Mouse (Mus musculus): ENCODE measurements around the gene Hp1bp3. TPM values are rescaled to one million over a fixed set of nuclear protein-coding genes. Genes with fewer than 3 reads are reported as not detected.

The Hp1bp3 gene
- 2.6 and 3.9 TPM in 2 replicates for polyA plus RNA-seq (2012)

DNA sequence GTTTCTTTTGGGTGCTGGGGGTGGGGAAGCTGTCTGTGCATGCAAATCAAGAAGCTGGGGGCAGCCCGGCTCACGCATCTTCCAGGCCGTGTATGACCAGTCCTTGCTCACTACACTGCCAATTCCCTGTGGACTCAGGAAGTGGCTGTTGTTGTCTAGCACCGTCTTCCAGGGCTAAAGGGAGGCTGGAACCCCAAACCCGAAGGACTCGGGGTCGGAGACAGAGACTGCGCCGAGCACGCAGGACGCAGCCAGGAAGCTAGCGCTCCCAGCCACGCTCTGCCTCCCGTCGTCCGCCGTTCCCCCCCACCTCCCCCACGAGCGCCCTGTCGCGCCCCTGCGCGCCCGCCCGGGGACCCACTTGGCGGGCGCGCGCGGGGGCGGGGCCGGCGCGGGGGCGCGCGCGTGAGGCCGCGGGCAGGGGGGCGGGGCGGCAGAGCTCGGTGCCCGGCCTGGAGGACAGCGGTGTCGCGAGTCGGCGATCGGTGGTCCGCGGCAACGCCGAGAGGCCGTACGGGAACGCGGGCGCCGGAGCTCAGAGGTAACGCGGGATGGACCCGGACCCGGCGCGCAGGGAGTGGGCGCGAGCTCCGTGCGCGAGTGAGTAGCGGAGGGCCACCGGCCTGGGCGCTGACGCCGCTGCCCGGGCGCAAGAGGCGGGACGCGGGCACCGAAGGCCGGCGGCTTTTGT lies at the start of gene Hp1bp3:
TSS of gene Hp1bp3 (plus strand) at position 97 of the 691 bp plus-strand sequence.
- H3K4me3 ChIP-seq (replicated peaks): peak within 1 kb of the TSS; percentile 79
- H3K36me3 ChIP-seq (ENCODE audit: control insufficient read depth): peaks cover 33% of the 10 kb centered on the region
- H3K4me1 ChIP-seq (ENCODE audit: control insufficient read depth): peaks cover 41% of the 10 kb centered on the region
- H3K27me3 ChIP-seq (ENCODE audit: control insufficient read depth): no peaks in the 10 kb centered on the region
- H3K9me3 ChIP-seq (ENCODE audit: control insufficient read depth, low read length): no peaks in the 10 kb centered on the region
- no peak for TF ChIP-seq TAL1 (IDR thresholded peaks at IDR 0.05; ENCODE audit: low read length)

DNA sequence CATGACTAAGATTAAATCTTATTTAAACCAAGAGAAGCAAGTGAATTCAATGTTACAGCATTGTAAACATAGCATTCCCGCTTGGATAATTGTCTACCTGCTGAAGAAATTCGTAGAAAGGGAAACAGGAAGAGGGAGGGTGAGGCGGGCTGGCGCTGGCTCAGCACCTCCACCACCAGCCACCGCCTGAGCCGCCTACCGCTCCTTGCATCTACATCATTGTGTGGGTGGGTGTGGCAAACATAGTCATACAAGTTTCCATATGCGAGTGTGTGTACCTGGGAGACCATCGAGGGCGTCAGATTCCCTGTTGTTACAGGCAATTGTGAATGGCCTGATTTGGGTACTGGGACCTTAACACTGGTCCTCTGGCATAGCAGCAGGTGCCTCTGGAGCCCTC lies 49.6 kb upstream of the Hp1bp3 start:
- no peak for TF ChIP-seq GATA1 (IDR thresholded peaks at IDR 0.05; ENCODE audit: low read length)
- TF ChIP-seq TAL1 (IDR thresholded peaks at IDR 0.05; ENCODE audit: low read length): no peak

DNA sequence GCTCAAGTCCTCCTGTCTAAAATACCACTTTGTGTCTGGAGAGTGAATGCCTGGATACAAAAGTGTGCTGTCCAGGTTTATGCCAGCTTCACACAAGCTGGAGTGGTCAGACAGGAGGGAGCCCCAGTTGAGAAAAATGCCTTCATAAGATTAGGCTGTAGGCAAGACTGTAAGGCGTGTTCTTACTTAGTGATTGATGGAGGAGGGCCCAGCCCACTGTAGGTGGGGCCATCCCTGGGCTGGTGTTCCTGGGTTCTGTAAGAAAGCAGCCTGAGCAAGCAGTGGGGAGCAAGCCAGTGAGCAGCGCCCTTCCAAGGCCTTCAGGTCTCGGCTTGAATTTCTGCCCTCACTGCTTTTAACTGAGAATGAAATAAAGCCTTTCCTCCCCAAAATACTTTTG lies 47.9 kb upstream of the Hp1bp3 start:
- peaks cover 20% of the 10 kb centered on the region for H3K4me1 ChIP-seq (ENCODE audit: control insufficient read depth)
- H3K36me3 ChIP-seq (ENCODE audit: control insufficient read depth): peaks cover 75% of the 10 kb centered on the region
- TF ChIP-seq TAL1 (IDR thresholded peaks at IDR 0.05; ENCODE audit: low read length) (no peak), GATA1 (IDR thresholded peaks at IDR 0.05; ENCODE audit: low read length) (no peak)
- no peak overlapping the region for H3K4me3 ChIP-seq (replicated peaks)
- H3K27me3 ChIP-seq (ENCODE audit: control insufficient read depth): no peaks in the 10 kb centered on the region
- no peaks in the 10 kb centered on the region for H3K9me3 ChIP-seq (ENCODE audit: control insufficient read depth, low read length)

More for the DNA sequence above, 49.6 kb upstream of the Hp1bp3 start:
- Histone ChIP-seq H3K27me3 (ENCODE audit: control insufficient read depth) (no peaks in the 10 kb centered on the region), H3K9me3 (ENCODE audit: control insufficient read depth, low read length) (no peaks in the 10 kb centered on the region), H3K4me1 (ENCODE audit: control insufficient read depth) (peaks cover 20% of the 10 kb centered on the region), H3K4me3 (replicated peaks) (no peak overlapping the region), H3K36me3 (ENCODE audit: control insufficient read depth) (peaks cover 65% of the 10 kb centered on the region)

DNA sequence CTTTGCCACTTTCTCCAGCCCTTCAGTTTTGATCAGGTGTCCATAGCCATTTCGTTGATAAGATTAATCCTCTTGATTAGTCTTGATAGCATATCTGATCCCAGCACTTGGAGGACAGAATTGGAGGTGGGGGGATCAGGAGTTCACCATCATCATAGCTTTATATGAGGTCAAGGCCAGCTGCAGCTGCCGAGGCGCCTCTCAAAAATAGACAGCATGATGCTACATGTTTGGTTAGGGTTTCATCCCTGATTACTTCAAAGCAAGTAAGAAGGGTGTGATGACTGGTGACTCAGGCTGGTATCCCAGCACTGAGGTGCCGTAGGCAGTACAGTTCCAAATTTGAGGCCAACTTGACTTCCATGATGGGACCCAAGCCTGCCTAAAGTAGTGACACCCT lies 46.7 kb upstream of the Hp1bp3 start:
- peaks cover 20% of the 10 kb centered on the region for H3K4me1 ChIP-seq (ENCODE audit: control insufficient read depth)
- H3K9me3 ChIP-seq (ENCODE audit: control insufficient read depth, low read length): no peaks in the 10 kb centered on the region
- H3K36me3 ChIP-seq (ENCODE audit: control insufficient read depth): peaks cover 75% of the 10 kb centered on the region
- TF ChIP-seq TAL1 (IDR thresholded peaks at IDR 0.05; ENCODE audit: low read length) (no peak), GATA1 (IDR thresholded peaks at IDR 0.05; ENCODE audit: low read length) (no peak)
- no peak overlapping the region for H3K4me3 ChIP-seq (replicated peaks)
- no peaks in the 10 kb centered on the region for H3K27me3 ChIP-seq (ENCODE audit: control insufficient read depth)

DNA sequence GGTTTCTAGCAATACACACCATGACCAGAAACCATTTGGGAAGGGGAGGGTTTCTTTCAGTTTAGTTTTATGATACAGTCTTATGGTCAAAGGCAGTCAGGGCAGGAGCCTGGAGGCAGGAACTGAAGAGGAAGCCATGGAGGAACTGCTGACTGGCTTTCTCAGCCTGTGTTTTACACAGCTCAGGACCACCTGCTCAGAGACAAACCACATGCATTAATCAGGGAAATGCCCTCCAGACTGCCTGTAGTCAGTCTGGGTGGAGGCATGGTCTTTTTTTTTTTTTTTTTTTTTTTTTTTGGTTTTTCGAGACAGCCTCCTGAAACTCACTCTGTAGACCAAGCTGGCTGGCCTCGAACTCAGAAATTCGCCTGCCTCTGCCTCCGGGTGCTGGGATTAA lies 43.4 kb upstream of the Hp1bp3 start:
- Histone ChIP-seq H3K36me3 (ENCODE audit: control insufficient read depth) (peaks cover 79% of the 10 kb centered on the region), H3K4me3 (replicated peaks) (no peak overlapping the region), H3K9me3 (ENCODE audit: control insufficient read depth, low read length) (no peaks in the 10 kb centered on the region), H3K27me3 (ENCODE audit: control insufficient read depth) (no peaks in the 10 kb centered on the region), H3K4me1 (ENCODE audit: control insufficient read depth) (peaks cover 12% of the 10 kb centered on the region)
- TF ChIP-seq GATA1 (IDR thresholded peaks at IDR 0.05; ENCODE audit: low read length): no peak
- TF ChIP-seq TAL1 (IDR thresholded peaks at IDR 0.05; ENCODE audit: low read length): no peak; the same call in 2 of the 3 replicates

DNA sequence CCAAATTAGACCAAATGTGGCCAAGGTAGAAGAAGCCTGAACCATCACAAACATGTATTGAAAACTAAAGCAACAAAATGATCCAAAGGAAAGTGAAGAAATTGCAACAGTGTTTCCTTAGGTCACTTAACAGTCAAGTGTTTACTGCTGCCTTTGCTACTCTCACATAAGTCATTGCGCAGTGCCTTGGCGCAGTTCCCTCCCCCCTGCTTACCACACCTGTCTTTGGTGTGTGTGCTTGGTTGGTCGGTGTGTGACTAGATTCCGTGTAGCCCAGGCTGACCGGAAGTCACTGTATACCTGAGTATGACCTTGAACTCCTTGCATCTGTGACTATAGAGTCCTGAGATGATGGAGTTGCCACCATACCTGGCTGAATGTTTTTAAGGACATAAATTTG lies 36.7 kb upstream of the Hp1bp3 start:
- Histone ChIP-seq H3K4me3 (replicated peaks) (no peak overlapping the region), H3K4me1 (ENCODE audit: control insufficient read depth) (no peaks in the 10 kb centered on the region; the same call in 1 of the 2 replicates), H3K9me3 (ENCODE audit: control insufficient read depth, low read length) (no peaks in the 10 kb centered on the region), H3K27me3 (ENCODE audit: control insufficient read depth) (no peaks in the 10 kb centered on the region), H3K36me3 (ENCODE audit: control insufficient read depth) (peaks cover 84% of the 10 kb centered on the region)
- TF ChIP-seq TAL1 (IDR thresholded peaks at IDR 0.05; ENCODE audit: low read length) (no peak), GATA1 (IDR thresholded peaks at IDR 0.05; ENCODE audit: low read length) (no peak)

DNA sequence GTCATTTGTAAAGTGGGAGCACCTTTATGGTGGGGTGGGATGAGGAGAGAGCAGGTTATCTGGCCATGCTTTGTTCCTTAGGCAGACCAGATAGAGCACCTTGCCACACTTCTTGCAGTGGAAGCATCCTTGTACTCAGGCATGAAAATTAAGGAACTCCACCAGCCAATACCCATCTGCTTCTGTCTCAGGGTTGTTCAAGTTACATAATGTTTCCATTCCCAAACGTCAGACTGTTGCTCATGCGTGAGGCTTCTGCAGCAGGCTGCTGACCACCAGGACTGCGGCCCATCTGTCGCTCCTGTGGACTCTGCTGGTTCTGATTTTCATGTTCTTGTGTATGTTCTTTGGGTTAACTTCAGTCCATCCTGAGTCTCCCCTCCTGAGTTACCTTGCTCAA lies 35.4 kb upstream of the Hp1bp3 start:
- Histone ChIP-seq H3K4me1 (ENCODE audit: control insufficient read depth) (no peaks in the 10 kb centered on the region; the same call in 1 of the 2 replicates), H3K9me3 (ENCODE audit: control insufficient read depth, low read length) (no peaks in the 10 kb centered on the region), H3K36me3 (ENCODE audit: control insufficient read depth) (peaks cover 82% of the 10 kb centered on the region), H3K4me3 (replicated peaks) (no peak overlapping the region), H3K27me3 (ENCODE audit: control insufficient read depth) (no peaks in the 10 kb centered on the region)
- no peak for TF ChIP-seq GATA1 (IDR thresholded peaks at IDR 0.05; ENCODE audit: low read length)
- no peak for TF ChIP-seq TAL1 (IDR thresholded peaks at IDR 0.05; ENCODE audit: low read length)

DNA sequence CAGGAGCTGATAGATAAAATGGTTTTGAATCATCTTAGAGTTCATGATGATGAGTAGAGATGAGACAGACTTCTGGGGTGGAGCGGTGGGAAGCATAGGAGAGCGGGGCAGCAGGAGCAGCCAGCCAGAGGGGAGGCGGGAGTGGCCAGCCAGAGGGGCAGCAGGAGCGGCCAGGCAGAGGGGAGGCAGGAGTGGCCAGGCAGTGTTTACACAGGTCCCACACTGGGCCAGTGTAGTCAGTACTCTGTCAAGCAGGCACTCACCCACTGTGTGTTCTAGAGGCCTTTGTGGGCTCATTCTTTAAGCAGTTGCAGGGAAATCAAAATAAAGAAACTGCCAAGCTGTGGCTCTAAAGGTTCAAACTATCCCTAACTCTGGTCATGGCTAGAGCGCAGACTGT lies 32.0 kb upstream of the Hp1bp3 start:
- Histone ChIP-seq H3K9me3 (ENCODE audit: control insufficient read depth, low read length) (no peaks in the 10 kb centered on the region), H3K4me3 (replicated peaks) (no peak overlapping the region), H3K4me1 (ENCODE audit: control insufficient read depth) (peaks cover 5% of the 10 kb centered on the region; the same call in 1 of the 2 replicates), H3K36me3 (ENCODE audit: control insufficient read depth) (peaks cover 77% of the 10 kb centered on the region), H3K27me3 (ENCODE audit: control insufficient read depth) (no peaks in the 10 kb centered on the region)
- TF ChIP-seq GATA1 (IDR thresholded peaks at IDR 0.05; ENCODE audit: low read length): no peak
- TF ChIP-seq TAL1 (IDR thresholded peaks at IDR 0.05; ENCODE audit: low read length): no peak

DNA sequence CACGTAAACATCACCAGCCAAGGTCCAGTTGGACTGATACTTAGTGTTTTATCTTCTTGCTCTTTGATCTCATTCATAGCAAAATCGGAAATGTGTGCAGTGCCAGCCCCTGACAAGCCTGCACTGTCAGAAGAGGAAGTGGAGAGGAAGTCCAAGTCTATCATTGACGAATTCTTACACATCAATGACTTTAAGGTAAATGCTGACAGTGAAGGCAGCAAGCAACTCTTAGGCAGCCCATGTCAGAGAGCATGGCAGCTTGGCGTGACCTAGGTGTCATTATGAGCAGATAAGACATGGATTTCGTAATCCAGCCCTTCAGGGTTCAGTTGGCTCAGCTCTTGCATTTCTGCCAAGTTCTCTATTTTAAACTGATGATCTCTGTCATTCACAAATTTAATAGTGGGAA lies 31.5 kb upstream of the Hp1bp3 start:
- Histone ChIP-seq H3K27me3 (ENCODE audit: control insufficient read depth) (no peaks in the 10 kb centered on the region), H3K9me3 (ENCODE audit: control insufficient read depth, low read length) (no peaks in the 10 kb centered on the region), H3K4me3 (replicated peaks) (no peak overlapping the region), H3K4me1 (ENCODE audit: control insufficient read depth) (peaks cover 5% of the 10 kb centered on the region; the same call in 1 of the 2 replicates), H3K36me3 (ENCODE audit: control insufficient read depth) (peaks cover 77% of the 10 kb centered on the region)
- TF ChIP-seq GATA1 (IDR thresholded peaks at IDR 0.05; ENCODE audit: low read length) (no peak), TAL1 (IDR thresholded peaks at IDR 0.05; ENCODE audit: low read length) (no peak)
